Mouse (Mus musculus): Measurements from ENCODE around the gene Hs2st1. TPM values are rescaled to one million over a fixed set of nuclear protein-coding genes. Genes with fewer than 3 reads are reported as not detected.

The Hs2st1 gene
- polyA plus RNA-seq, 1 experiment from 2014 or later = 12.5 TPM

- no peak overlapping the region for H3K9ac ChIP-seq
- peaks cover 6% of the 10 kb centered on the region; the same call in 1 of the 2 replicates for H3K4me1 ChIP-seq
- WGBS = 59% methylated on average over 7 of the region's 7 CpGs
- H3K27ac ChIP-seq = no peak overlapping the region
- H3K36me3 ChIP-seq = no peaks in the 10 kb centered on the region
- no peak for ATAC-seq (replicated peaks; ENCODE audit: low FRiP score)
- no peak overlapping the region for H3K4me3 ChIP-seq (replicated peaks)
- H3K27me3 ChIP-seq = no peaks in the 10 kb centered on the region
- no peaks in the 10 kb centered on the region for H3K9me3 ChIP-seq (replicated peaks)
- no peak overlapping the region for H3K4me2 ChIP-seq
Measured at GRCm38 (mm10) chr3:144421404-144422180, 148.4 kb downstream of the Hs2st1 start.

- Histone ChIP-seq H3K36me3 (no peaks in the 10 kb centered on the region), H3K4me3 (replicated peaks) (no peak overlapping the region), H3K9me3 (replicated peaks) (no peaks in the 10 kb centered on the region), H3K9ac (no peak overlapping the region), H3K4me2 (no peak overlapping the region), H3K4me1 (peaks cover 15% of the 10 kb centered on the region; the same call in 1 of the 2 replicates), H3K27me3 (no peaks in the 10 kb centered on the region), H3K27ac (no peak overlapping the region)
- ATAC-seq (replicated peaks; ENCODE audit: low FRiP score) = no peak
- 71% methylated on average over 7 of the region's 7 CpGs for WGBS
Measured at GRCm38 (mm10) chr3:144413821-144414220, 156.2 kb downstream of the Hs2st1 start.

GRCm38 (mm10) chr3:144412538-144413272, 157.3 kb downstream of the Hs2st1 start:
- WGBS = 10% methylated on average over 10 of the region's 10 CpGs

GRCm38 (mm10) chr3:144411650-144412278, 158.2 kb downstream of the Hs2st1 start:
- WGBS = 24% methylated on average over 8 of the region's 8 CpGs
- Histone ChIP-seq H3K4me2 (no peak overlapping the region), H3K4me1 (peaks cover 9% of the 10 kb centered on the region; the same call in 1 of the 2 replicates), H3K4me3 (replicated peaks) (no peak overlapping the region), H3K9ac (no peak overlapping the region), H3K9me3 (replicated peaks) (no peaks in the 10 kb centered on the region), H3K36me3 (no peaks in the 10 kb centered on the region), H3K27me3 (no peaks in the 10 kb centered on the region), H3K27ac (no peak overlapping the region)
- no peak for ATAC-seq (replicated peaks; ENCODE audit: low FRiP score)

More at GRCm38 (mm10) chr3:144412538-144413272, 157.3 kb downstream of the Hs2st1 start:
- no peaks in the 10 kb centered on the region for H3K27me3 ChIP-seq
- H3K27ac ChIP-seq = no peak overlapping the region
- peak; percentile 64 for ATAC-seq (replicated peaks; ENCODE audit: low FRiP score)
- no peak overlapping the region for H3K4me3 ChIP-seq (replicated peaks)
- H3K4me2 ChIP-seq = peak overlapping the region; percentile 34
- H3K9me3 ChIP-seq (replicated peaks) = no peaks in the 10 kb centered on the region
- no peaks in the 10 kb centered on the region for H3K36me3 ChIP-seq
- peaks cover 9% of the 10 kb centered on the region; the same call in 1 of the 2 replicates for H3K4me1 ChIP-seq
- no peak overlapping the region for H3K9ac ChIP-seq

GRCm38 (mm10) chr3:144411051-144411542, 158.9 kb downstream of the Hs2st1 start:
- Histone ChIP-seq H3K4me1 (peaks cover 9% of the 10 kb centered on the region; the same call in 1 of the 2 replicates), H3K36me3 (no peaks in the 10 kb centered on the region), H3K4me3 (replicated peaks) (no peak overlapping the region), H3K4me2 (no peak overlapping the region), H3K27me3 (no peaks in the 10 kb centered on the region), H3K9me3 (replicated peaks) (no peaks in the 10 kb centered on the region), H3K9ac (no peak overlapping the region), H3K27ac (no peak overlapping the region)
- 33% methylated on average over 5 of the region's 5 CpGs for WGBS
- ATAC-seq (replicated peaks; ENCODE audit: low FRiP score) = no peak

- Histone ChIP-seq H3K4me3 (replicated peaks) (no peak overlapping the region), H3K9me3 (replicated peaks) (no peaks in the 10 kb centered on the region)
- WGBS = 95% methylated on average over 1 of the region's 1 CpGs
Measured at GRCm38 (mm10) chr3:144408953-144409352, 161.0 kb downstream of the Hs2st1 start.

GRCm38 (mm10) chr3:144405331-144405730, 164.7 kb downstream of the Hs2st1 start:
- Histone ChIP-seq H3K4me1 (0 out of 2 replicates have a peak, but pooled peaks cover 5% of the 10 kb centered on the region), H3K4me2 (no peak overlapping the region), H3K9ac (no peak overlapping the region), H3K27ac (no peak overlapping the region), H3K4me3 (replicated peaks) (no peak overlapping the region), H3K27me3 (no peaks in the 10 kb centered on the region), H3K36me3 (no peaks in the 10 kb centered on the region), H3K9me3 (replicated peaks) (no peaks in the 10 kb centered on the region)
- WGBS = 78% methylated on average over 11 of the region's 11 CpGs
- no peak for ATAC-seq (replicated peaks; ENCODE audit: low FRiP score)

More at GRCm38 (mm10) chr3:144408953-144409352, 161.0 kb downstream of the Hs2st1 start:
- Histone ChIP-seq H3K4me1 (peaks cover 9% of the 10 kb centered on the region; the same call in 1 of the 2 replicates), H3K4me2 (no peak overlapping the region), H3K9ac (no peak overlapping the region), H3K36me3 (no peaks in the 10 kb centered on the region), H3K27me3 (no peaks in the 10 kb centered on the region), H3K27ac (no peak overlapping the region)
- no peak for ATAC-seq (replicated peaks; ENCODE audit: low FRiP score)

GRCm38 (mm10) chr3:144401292-144401691, 168.7 kb downstream of the Hs2st1 start:
- H3K36me3 ChIP-seq = no peaks in the 10 kb centered on the region
- no peak overlapping the region for H3K4me2 ChIP-seq
- no peaks in the 10 kb centered on the region for H3K27me3 ChIP-seq
- H3K9me3 ChIP-seq (replicated peaks) = no peaks in the 10 kb centered on the region
- no peak overlapping the region for H3K4me3 ChIP-seq (replicated peaks)
- WGBS = 59% methylated on average over 5 of the region's 5 CpGs
- H3K9ac ChIP-seq = no peak overlapping the region
- no peak for ATAC-seq (replicated peaks; ENCODE audit: low FRiP score)
- no peak overlapping the region for H3K27ac ChIP-seq
- peaks cover 9% of the 10 kb centered on the region; the same call in 1 of the 2 replicates for H3K4me1 ChIP-seq

- WGBS = 59% methylated on average over 7 of the region's 7 CpGs
- ATAC-seq (replicated peaks; ENCODE audit: low FRiP score) = no peak
- no peak overlapping the region for H3K4me2 ChIP-seq
- H3K9me3 ChIP-seq (replicated peaks) = no peaks in the 10 kb centered on the region
- H3K27ac ChIP-seq = no peak overlapping the region
- H3K4me1 ChIP-seq = peaks cover 9% of the 10 kb centered on the region; the same call in 1 of the 2 replicates
- no peak overlapping the region for H3K9ac ChIP-seq
- no peak overlapping the region for H3K4me3 ChIP-seq (replicated peaks)
- H3K36me3 ChIP-seq = no peaks in the 10 kb centered on the region
- no peaks in the 10 kb centered on the region for H3K27me3 ChIP-seq
Measured at GRCm38 (mm10) chr3:144400870-144401269, 169.1 kb downstream of the Hs2st1 start.

- Histone ChIP-seq H3K9me3 (replicated peaks) (no peaks in the 10 kb centered on the region), H3K9ac (no peak overlapping the region), H3K27ac (no peak overlapping the region), H3K36me3 (no peaks in the 10 kb centered on the region), H3K4me2 (no peak overlapping the region), H3K4me3 (replicated peaks) (no peak overlapping the region), H3K4me1 (peaks cover 9% of the 10 kb centered on the region; the same call in 1 of the 2 replicates), H3K27me3 (no peaks in the 10 kb centered on the region)
- no peak for ATAC-seq (replicated peaks; ENCODE audit: low FRiP score)
- 72% methylated on average over 8 of the region's 8 CpGs for WGBS
Measured at GRCm38 (mm10) chr3:144400374-144400773, 169.6 kb downstream of the Hs2st1 start.

GRCm38 (mm10) chr3:144399358-144400096, 170.5 kb downstream of the Hs2st1 start:
- Histone ChIP-seq H3K9ac (no peak overlapping the region), H3K4me1 (peaks cover 9% of the 10 kb centered on the region; the same call in 1 of the 2 replicates), H3K27me3 (no peaks in the 10 kb centered on the region), H3K4me3 (replicated peaks) (peak overlapping the region; percentile 27), H3K27ac (no peak overlapping the region), H3K4me2 (peak overlapping the region; percentile 56), H3K36me3 (no peaks in the 10 kb centered on the region), H3K9me3 (replicated peaks) (no peaks in the 10 kb centered on the region)
- WGBS = 37% methylated on average over 21 of the region's 21 CpGs
- ATAC-seq (replicated peaks; ENCODE audit: low FRiP score) = peak; percentile 85

Measured in kidney, embryonic 15.5 days (tissue).